Mouse (Mus musculus) left cerebral cortex, postnatal 25 days (tissue): ENCODE results near the gene Gpx5. TPM values are rescaled to one million over a fixed set of nuclear protein-coding genes. Genes with fewer than 3 reads are reported as not detected.
"Not testable (repeated sequence)": the region's sequence is repeated elsewhere in the genome, so short reads cannot be mapped to it uniquely, and the experiment has no call there.

Source experiments
- DNase-seq, 2 experiments: peaks; one replicate each; pipeline ENCODE4 v3.0.0; 2022; ENCODE audit warnings: low spot score in 2 of 2, mixed read lengths in 1 of 2
- intact Hi-C: fragments of 180-260 bp; cut with DNase I; formaldehyde crosslinking; loops from one replicate; pipeline ENCODE4 v1.15.1; 2025
- total RNA-seq, 2 experiments: library from RNA; stranded (reverse); gene quantifications; 2 replicates each; pipeline ENCODE4 v1.2.3; 2021

Gpx5 gene
- total RNA-seq, 2 experiments from 2014 or later, result not detected

DNA sequence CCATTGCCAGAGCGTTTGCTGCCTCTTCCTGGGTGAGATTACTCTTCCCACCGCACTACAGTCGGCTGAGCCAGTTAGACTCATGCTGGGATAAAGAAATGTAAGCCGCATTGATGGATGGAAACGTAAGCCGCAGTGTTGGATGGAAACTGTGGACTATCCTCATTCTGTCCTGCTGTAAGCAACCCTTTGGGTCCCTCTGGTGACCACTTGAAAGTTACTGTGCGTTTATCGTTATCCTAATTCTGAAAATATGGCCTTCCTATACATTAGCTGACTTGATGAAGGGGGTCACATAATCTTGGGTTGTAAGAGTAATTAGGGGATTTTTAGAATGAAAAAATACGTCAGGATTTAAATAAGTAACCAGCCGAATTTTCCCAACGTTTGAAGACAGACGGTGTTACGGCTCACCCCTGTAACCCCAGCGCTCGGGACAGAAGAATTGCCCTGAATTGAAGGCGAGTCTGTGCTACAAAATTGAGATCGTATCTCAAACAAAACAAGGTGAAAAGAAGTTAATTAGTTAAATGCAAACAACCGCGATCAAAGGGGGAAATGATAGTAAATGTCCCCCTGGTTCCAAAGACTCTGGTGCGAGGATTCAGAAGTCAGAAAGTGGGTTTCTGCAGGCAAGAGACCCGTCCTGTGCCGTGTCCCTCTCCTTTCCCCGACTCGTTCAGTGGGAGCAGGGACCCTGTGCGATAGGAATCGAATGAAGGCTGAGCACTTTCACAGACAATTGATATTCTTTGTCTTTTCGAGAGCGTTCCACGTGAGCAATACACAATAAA lies 17.3 kb downstream of the Gpx5 start:
- peak; percentile 42 to 73 for DNase-seq
- intact Hi-C loops, result loop anchor here (1.0 to 5.0 kb wide), 4 partner anchors 40 to 437 kb away; no protein-coding TSS in a partner anchor

- DNase-seq, result no peak
- intact Hi-C loops, result no loop called here
Observed at GRCm38 (mm10) chr13:21268262-21268661, 24.3 kb downstream of the Gpx5 start.

- DNase-seq, result no peak
- intact Hi-C loops, result no loop called here
Observed at GRCm38 (mm10) chr13:21267541-21267940, 25.0 kb downstream of the Gpx5 start.

DNA sequence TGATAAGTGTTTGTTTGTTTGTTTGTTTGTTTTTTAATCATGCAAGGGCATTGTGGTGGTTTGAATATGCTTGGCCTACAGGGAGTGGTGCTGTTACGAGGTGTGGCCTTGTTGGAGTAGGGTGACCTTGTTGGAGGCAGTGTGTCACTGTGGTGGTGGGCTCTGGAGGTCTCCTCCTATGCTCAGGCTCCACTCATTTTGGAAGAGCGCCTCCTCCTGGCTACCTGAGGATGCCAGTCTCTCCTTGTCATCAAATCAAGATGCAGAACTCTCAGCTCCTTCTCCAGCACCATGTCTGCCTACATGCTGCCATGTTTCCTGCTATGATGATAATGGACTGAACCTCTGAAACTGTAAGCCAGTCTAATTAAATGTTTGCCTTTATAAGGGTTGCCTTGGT lies 26.8 kb downstream of the Gpx5 start:
- intact Hi-C loops, result no loop called here
- DNase-seq, result no peak

GRCm38 (mm10) chr13:21264366-21264765 lies 28.2 kb downstream of the Gpx5 start:
- DNase-seq, result peak; percentile 57 to 67
- intact Hi-C loops, result no loop called here

GRCm38 (mm10) chr13:21263910-21264309 lies 28.6 kb downstream of the Gpx5 start:
- peak; percentile 15 to 31 for DNase-seq
- intact Hi-C loops, result no loop called here

DNA sequence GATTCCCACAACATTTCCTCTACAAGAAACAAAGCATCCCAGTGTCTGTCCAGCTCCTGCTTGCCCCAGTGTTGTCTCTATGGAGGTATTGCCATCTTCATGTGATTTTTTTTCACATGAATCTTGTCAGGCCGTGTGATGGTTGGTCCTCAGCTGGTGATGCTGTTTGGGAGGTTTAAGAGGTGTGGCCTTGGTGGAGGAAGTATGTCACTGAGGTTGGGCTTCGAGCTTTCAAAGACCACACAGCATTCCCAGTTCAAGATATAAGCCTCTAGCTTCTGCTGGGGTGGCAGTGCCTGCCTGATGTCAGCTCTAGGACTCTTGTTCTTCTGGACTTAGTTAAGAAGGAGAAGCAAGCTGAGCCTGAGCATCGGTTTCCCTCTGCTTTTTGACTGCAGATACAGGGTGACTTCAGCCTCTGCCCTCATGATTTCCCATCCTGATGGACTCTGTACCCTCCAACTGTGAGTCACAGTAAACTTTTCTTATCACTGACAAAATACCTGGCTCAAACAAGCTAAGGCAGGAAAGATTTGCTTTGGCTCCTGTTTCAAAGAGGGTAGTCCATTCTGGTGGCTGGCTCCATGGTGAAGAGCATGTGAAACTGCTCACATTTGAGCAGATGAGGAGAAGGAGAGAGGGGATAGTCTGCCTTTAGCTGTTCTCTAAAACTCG lies 29.6 kb downstream of the Gpx5 start:
- intact Hi-C loops, result no loop called here
- no peak for DNase-seq

GRCm38 (mm10) chr13:21260289-21260688 lies 32.2 kb downstream of the Gpx5 start:
- intact Hi-C loops, result no loop called here
- DNase-seq, result no peak

GRCm38 (mm10) chr13:21259677-21260113 lies 32.8 kb downstream of the Gpx5 start:
- peak; percentile 65 to 77 for DNase-seq
- intact Hi-C loops, result loop anchor here (5.0 kb wide), 2 partner anchors 37 to 92 kb away; no protein-coding TSS in a partner anchor

- DNase-seq, result peak; percentile 42 to 62
- intact Hi-C loops, result loop anchor here (5.0 kb wide), 2 partner anchors 37 to 92 kb away; no protein-coding TSS in a partner anchor
Observed at GRCm38 (mm10) chr13:21259171-21259631, 33.3 kb downstream of the Gpx5 start.

DNA sequence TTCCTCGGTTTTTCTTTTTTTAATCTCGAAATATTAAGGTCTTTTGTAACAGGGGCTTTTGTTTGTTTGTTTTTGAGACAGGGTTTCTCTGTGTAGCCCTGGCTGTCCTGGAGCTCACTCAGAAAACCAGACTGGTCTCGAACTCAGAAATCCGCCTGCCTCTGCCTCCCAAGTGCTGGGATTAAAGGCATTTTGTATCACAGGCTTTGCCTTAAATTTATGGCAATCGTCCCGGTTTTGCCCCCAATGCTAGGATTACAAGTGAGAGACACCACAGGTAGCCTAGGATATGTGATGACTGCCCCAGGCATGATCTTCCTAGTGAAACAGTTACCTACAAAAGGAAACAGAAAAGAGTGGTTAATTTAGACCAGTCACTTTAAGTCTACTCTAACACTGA lies 34.0 kb downstream of the Gpx5 start:
- intact Hi-C loops, result loop anchor here (5.0 kb wide), 2 partner anchors 36 to 91 kb away; no protein-coding TSS in a partner anchor
- no peak for DNase-seq

DNA sequence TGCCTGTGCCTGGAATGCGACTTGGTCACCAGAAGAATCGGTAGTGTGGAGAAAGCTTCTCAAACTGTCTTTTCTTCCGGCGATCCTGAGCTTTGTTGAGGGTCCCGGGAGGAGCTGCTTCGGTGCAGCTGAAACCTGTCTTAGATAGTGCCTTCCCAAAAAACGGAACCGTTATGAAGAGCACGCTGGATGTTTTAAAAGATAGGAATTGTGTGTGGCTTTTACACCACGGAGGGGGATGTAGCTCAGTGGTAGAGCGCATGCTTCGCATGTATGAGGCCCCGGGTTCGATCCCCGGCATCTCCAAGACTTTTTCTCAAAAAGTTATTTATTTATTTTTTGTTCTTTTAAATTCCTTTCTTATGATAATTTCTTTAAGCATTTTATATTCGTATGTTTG lies 38.5 kb downstream of the Gpx5 start:
- intact Hi-C loops, result no loop called here
- DNase-seq, result peak; percentile 53 to 68

DNA sequence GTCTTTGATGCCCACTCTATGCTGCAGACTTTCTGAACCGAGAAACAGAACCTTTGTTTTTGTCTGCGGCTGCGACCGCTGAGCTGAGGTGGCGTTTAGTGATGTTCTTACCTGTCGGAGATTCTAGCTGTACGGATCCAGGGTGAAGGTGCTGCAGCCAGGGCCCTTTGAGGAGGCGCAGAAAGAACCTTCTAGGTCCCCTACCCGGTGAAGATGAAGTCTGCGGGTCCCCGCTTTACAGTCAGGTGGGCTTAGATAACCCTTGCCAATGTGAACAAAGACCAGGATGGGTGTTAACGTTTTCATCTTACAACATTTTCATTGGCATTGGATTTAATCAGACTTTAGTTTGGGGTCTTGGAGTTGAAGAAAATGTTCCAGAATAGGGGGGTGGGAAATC lies 39.0 kb downstream of the Gpx5 start:
- intact Hi-C loops, result no loop called here
- DNase-seq, result no peak

- intact Hi-C loops, result no loop called here
Observed at GRCm38 (mm10) chr13:21253040-21253439, 39.5 kb downstream of the Gpx5 start.

DNA sequence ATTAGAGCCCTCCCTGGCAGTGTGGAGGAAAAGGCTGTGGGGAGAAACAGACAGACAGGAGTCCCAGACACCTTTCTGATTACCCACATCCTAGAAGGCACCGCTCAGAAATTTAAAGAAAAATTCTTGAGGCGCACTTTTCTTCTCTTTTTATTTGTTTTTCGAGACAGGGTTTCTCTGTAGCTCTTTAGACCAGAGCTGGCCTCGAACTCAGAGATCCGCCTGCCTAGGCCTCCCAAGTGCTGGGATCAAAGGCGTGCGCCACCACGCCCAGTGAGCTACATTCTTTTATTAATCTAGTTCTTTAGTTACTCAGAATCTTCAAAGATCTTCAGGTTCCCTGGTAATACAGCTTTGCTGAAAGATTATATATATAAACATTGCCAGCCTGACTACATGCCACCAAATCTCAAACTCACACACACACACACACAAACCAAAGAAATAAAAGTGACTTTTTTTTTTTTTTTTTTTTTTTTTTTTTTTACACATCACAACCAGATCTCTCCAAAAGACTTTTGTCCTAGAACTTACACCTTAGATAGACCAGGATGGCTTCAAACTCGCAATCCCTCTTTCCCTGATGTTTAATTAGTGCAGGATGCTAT lies 42.4 kb downstream of the Gpx5 start:
- intact Hi-C loops, result no loop called here
- no peak for DNase-seq

More at GRCm38 (mm10) chr13:21253040-21253439, 39.5 kb downstream of the Gpx5 start:
- no peak for DNase-seq

- intact Hi-C loops, result no loop called here
- peak; percentile 24 to 36 for DNase-seq
Observed at GRCm38 (mm10) chr13:21249022-21249421, 43.5 kb downstream of the Gpx5 start.

- intact Hi-C loops, result no loop called here
- no peak for DNase-seq
Observed at GRCm38 (mm10) chr13:21246276-21246675, 46.3 kb downstream of the Gpx5 start.

DNA sequence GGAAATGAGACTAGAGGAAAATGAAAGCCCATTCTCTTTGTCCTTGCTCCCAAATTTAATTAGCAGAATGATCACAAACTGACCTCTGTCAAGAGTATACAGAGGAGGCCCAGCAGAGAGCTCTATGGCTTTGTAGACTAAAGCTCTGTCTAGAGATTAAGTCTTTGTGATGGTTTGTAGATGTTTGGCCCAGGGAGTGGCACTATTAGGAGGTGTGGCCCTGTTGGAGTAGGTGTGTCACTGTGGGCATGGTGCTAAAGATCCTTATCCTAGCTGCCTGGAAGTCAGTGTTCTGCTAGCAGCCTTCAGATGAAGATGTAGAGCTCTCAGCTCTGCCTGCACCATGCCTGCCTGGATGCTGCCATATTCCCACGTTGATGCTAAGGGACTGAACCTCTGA lies 47.6 kb downstream of the Gpx5 start:
- DNase-seq, intact Hi-C loops: not testable (repeated sequence)

- no peak for DNase-seq
- intact Hi-C loops, result no loop called here
Observed at GRCm38 (mm10) chr13:21244089-21244488, 48.4 kb downstream of the Gpx5 start.

DNA sequence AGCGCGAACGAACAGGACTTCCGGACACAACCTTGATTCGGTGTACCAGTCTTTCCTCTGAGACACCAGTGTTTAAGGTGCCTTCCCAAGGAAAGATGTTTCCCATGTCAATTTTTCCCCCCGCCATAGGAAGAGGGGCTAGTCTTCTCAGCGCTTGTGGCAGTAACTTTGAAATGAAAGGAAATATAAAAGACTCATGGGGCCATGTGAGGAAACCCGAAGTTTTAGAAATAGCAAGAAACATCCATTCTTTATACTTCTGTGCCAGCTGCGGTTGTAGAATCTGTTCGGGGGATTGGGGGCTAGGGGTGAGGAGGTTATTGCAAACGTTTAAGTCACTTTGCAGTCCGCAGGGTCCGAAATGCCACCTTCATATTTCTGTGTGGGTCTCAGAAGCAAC lies 49.3 kb downstream of the Gpx5 start:
- DNase-seq, result no peak
- intact Hi-C loops, result no loop called here
